Mouse (Mus musculus) myocyte (in vitro differentiated cells): ENCODE results near the gene Adgrg6.

Source experiments
- E2F4 ChIP-seq: IDR thresholded peaks from one replicate; pipeline ENCODE4 v1.6.1; 2011; ENCODE audit warnings: mild to moderate bottlenecking, control low read depth, moderate library complexity; ENCODE audit not compliant: insufficient read depth
- POLR2A ChIP-seq: IDR thresholded peaks from one replicate; pipeline ENCODE4 v1.6.1; 2011; ENCODE audit warnings: low read depth, mild to moderate bottlenecking, control low read depth, moderate library complexity; ENCODE audit not compliant: insufficient read length
- TCF12 ChIP-seq: IDR thresholded peaks from one replicate; pipeline ENCODE4 v1.6.1; 2011; ENCODE audit warnings: mild to moderate bottlenecking, control low read depth; ENCODE audit not compliant: poor library complexity, insufficient read depth, severe bottlenecking

DNA sequence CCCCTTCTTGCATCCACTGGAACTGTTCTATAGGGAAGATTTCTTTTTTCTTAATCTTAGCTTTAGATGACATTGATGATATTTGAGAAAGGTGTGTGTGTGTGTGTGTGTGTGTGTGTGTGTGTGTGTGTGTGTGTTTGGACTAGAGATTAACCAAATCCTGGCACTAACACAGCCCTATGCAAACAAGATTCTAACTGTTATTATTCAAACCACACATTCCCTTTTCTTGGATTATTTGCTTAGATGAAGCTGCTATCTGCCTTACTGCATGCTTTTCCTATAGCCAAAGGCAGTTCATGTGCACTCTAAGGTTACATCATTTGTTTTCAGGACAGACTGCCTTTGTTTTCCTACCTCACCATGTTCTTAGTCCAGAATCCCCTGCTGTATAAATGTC is 25.7 kb upstream of the Adgrg6 start:
- TF ChIP-seq POLR2A (no peak), E2F4 (no peak), TCF12 (no peak)
